Mouse (Mus musculus): ENCODE data around the gene Kdm2b.

- TF ChIP-seq CTCF (IDR thresholded peaks at IDR 0.05; ENCODE audit: borderline replicate concordance, extremely low read depth, insufficient read depth, insufficient read length) (no peak), POLR2A (IDR thresholded peaks at IDR 0.05; ENCODE audit: borderline replicate concordance, extremely low read depth, insufficient read depth, insufficient read length, poor library complexity, severe bottlenecking) (no peak)
These were observed 20.2 kb upstream of the Kdm2b start for GRCm38 (mm10) chr5:123009873-123010272.
